Mouse (Mus musculus): ENCODE measurements around the gene Phf7. TPM values are rescaled to one million over a fixed set of nuclear protein-coding genes. Genes with fewer than 3 reads are reported as not detected.

Phf7 gene
- total RNA-seq, 2 experiments from 2014 or later: 6.8 to 8.6 TPM

DNA sequence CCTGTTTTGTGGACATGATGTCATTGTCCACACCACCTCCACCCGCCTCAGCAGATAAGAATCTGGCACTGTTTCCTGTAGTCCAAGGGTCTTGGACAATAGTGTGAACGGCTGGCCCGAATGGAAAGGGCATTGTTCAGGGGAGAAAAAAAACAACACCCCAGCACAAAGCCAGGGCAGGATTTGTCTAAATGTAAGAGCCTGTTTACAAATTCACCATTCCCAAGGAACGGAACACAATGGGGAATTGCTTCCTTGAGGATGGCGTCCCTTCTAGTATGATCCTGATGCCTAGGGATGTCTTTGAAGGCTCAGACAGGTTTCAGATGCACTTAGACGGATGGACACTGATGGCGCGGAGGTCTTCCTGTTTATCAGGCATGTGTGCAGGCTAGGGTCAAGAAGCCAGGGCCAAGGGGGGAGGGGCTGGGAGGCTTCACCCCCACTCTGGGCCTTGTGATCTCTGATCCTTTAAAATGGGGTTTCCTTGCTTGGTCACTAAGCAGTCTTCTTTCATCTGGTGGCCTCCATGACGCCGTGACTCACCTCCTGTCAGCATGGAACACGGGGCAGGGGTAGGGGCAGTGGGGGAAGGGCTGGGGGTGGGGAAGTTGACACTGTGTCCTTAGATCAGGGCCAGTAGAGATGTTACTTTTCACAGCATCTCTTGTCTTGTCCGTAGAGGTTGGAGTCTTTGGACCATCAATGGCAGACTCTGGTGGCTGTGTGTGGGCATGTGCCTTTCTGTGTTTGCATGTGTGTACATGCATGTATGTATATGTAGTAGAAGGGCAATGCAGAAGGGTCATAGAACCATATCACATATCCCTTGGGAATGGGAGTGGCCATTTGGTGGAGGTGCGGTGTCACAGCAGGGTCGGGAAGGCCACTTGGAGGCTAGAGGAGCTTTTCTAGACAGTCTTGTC lies 17.8 kb downstream of the Phf7 start:
- intact Hi-C loops (cut with DNase I): loop anchor here (1.0 kb wide), 1 partner anchor 18 kb away; no protein-coding TSS in a partner anchor
- peak; percentile 4 to 15 for DNase-seq

DNA sequence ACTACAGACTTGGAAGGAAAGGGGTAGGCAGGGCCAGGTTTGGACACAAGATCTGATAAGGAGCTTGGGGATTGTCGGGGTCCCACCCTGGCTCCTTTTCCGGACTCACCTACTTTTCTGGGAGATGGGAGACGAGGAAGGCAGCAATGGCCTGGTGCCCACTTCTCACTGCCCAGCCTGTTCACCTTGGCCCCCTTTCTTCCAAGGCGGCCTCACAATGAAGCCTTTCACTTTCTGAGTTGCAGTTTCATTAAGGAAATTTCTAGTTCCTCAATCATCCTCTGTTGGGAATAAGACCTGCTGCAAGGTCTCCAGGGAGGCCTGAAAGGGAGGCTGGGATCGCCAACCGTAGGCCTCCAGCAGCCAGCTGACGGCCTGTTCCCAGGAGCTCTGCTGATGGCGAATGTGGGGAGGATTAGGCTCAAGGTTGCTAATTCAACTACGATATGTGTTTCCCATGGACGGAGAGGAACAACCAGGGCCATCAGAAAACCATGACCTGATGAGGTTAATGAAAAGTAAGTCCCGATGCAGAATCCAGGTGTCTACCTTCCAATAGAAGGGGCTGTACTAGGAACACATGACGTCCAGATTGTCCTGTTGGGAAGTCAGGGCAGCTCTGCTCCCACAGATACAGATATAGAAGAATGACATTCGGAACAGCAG lies 18.6 kb downstream of the Phf7 start:
- DNase-seq: peak; percentile 16 to 25
- intact Hi-C loops (cut with DNase I): loop anchor here (1.0 kb wide), 1 partner anchor 17 kb away; no protein-coding TSS in a partner anchor

DNA sequence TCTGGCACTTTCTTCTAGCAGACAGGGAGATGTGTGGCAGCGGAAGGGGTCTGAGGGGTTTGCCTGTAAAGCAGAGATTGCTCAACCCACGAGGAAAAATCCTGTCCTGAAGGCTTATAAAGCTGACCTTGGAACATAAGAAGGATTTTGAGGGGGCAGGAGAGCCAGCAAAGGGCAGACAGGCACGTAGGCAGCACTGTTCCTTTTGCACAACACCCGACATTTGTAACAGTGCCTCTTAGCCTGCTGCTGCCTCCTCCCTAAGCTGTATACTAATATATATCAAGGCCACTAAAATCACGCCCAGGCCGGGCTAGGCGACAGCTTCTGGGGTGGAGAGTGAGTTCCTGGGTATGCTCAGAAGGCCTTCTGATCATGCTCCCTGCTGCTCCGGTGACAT lies 20.7 kb downstream of the Phf7 start:
- intact Hi-C loops (cut with DNase I): no loop called here
- DNase-seq: peak; percentile 1 to 10

DNA sequence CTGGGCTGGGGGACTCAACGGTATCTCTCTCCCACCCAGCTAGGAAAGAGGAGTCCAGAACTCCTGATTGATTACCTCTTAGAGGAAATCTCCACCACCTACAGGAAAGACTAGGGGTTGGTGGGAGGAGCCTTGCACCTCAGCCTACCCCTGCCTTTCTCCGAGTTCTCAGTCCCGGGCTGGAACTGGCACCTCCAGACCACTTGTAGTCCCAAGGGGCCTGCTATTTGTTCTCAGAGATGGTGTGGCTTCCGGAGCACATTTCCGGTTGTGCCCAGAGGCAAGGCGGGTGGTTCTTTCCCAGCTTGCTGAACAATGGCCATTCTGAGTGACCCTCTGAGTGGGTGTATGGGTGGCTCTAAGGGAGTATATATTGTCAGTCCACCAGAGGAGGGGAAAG lies 22.9 kb downstream of the Phf7 start:
- DNase-seq: peak; percentile 7 to 9
- intact Hi-C loops (cut with DNase I): no loop called here

DNA sequence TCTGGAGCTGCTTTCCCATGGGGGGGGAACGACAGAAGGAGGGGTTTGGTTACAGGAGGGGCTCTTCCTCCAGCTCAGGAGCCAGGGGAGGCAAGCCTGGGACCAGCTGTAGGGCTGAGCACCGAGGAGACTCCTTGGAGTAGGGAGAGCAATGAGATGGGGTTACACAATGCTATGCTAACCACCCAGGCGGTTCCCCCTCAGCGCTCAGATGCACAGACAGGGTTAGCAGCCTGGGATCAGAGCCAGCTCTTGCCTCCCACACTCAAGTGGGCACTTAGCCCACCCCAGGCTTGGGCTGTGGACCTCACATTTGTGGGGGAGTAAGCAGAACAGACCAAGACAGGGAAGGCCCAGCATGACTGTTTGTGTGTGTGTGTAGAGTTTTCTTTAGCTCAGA lies 24.1 kb downstream of the Phf7 start:
- DNase-seq: peak; percentile 14
- intact Hi-C loops (cut with DNase I): no loop called here

DNA sequence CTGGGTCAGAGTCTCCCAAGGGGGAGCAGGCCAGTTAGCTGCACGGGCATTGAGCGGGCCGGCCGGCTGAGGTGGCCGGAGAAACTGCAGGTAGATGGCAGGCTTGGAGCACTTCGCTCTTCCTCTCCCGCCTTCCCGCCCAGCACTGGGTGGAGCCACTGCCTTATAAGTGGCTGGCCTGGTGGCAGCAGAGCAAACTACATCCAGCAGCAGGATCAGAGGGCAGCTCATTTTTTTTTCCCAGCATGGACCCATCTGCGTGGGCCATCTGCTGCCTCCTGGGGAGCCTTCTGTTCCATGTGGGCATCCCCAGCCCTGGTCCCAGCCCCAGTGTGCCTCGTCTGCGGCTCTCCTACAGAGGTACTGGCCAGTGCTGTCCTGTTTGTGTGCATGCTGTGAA lies 33.5 kb downstream of the Phf7 start, which contains the start of gene Sema3g:
Gene Sema3g, plus strand, starts transcription at position 195 of the 400 bp plus-strand sequence.
- DNase-seq: no peak

DNA sequence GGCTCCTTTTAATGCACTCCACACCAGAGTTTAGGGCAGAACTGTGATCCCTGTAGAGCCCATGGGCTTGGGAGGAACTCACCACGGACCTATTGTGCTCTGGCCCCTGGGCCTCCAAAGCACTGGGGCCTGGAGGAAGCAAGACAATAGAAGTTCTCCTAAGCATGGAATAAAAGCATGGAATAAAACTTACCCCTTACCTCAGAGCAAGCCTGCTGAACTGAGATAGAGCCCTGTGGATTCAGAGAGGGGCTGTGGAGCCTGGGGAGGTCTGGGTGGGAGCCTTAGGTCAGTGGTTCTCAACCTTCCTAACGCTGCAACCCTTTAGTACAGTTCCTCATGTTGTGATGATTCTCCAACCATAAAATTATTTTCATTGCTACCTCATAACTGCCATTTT lies 34.3 kb downstream of the Phf7 start, which contains the start of gene Nisch:
Gene Nisch, minus strand, starts transcription at position 101 of the 400 bp plus-strand sequence.
- intact Hi-C loops (cut with DNase I): no loop called here
- DNase-seq: no peak

More for the DNA sequence above, 33.5 kb downstream of the Phf7 start, which contains the start of gene Sema3g:
- intact Hi-C loops (cut with DNase I): no loop called here

DNA sequence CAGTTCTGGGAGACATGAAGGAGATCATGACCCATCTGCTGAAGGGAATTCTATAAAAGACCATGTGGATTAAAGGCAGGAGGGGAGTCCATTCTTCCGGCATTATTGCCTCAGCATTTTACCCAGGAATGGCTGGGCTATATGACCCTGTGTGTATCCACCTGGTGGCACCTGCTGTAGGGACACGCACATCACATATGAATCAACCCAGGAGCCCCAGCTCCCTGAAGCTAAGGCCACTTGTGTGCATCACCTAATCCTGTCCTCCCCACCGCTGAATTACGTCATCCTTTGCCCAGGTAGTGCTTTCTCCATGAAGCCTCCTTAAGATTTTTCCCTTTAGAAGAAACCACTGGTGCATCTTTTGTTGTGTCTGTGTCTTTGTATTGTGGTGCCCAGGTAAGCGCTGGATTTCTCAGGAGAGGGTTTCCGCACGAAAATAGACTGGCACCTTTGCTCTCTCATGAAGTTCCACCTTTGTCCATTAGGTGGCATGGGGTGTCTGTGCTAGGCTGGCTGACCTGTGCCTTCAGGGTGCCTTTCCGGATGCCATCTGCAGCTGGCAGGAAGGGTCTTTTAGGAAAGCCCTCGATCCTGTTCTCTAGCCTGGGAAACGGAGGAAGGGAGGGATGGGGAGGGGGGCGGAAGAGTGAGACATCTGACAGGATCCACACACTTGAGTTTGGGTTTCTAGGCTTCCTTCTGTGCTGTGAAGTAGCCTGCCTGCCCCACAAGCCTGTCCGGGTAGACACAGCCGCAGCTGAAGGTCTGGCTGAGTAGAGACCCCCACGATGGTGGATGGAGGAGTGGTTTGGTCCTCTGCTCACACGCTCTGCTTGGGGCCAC lies 35.7 kb downstream of the Phf7 start:
- intact Hi-C loops (cut with DNase I): loop anchor here (1.0 kb wide), 1 partner anchor 18 kb away; no protein-coding TSS in a partner anchor

DNA sequence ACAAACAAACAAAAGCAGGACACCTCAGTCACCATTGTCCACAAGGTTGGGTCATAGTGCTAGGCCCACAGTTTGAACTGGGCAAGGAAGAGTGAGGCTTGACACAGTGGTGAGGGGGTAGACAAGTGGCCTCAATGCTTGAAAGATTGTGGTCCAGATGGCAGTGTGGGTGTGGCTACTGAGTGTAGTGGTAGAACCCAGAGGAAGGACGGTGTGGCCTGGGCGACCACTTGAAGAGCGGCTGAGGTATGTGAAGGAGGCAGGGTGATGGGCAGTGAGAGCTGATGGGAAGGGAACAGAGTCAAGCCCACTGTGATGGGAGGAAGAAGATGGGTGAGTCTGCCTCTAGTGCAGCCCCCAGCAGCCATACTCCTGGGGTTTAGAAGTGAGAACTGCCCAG lies 36.4 kb downstream of the Phf7 start:
- intact Hi-C loops (cut with DNase I): loop anchor here (1.0 kb wide), 1 partner anchor 19 kb away; no protein-coding TSS in a partner anchor
- DNase-seq: no peak

More for the DNA sequence above, 35.7 kb downstream of the Phf7 start:
- peak in 1 of 2 experiments; percentile 44 for DNase-seq

DNA sequence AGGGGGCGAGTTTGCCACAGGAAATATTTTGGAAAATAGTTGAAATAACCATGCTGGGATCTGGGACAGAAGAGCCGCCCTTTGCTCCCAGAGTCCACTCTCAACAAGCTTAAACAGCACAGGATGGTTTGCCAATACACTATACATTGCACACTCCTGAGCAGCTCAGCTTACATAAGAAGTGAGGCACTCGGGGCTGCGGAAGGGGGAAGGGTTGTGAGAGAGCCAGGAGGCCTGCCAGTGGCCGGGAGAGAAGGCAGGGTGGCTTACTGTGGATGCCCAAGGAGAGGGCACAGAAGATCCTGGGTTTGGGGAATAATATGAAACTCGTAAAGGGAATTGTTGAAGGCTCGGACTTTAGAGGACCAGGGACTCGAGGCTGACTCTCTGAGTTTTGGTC lies 37.2 kb downstream of the Phf7 start:
- intact Hi-C loops (cut with DNase I): no loop called here
- DNase-seq: no peak

DNA sequence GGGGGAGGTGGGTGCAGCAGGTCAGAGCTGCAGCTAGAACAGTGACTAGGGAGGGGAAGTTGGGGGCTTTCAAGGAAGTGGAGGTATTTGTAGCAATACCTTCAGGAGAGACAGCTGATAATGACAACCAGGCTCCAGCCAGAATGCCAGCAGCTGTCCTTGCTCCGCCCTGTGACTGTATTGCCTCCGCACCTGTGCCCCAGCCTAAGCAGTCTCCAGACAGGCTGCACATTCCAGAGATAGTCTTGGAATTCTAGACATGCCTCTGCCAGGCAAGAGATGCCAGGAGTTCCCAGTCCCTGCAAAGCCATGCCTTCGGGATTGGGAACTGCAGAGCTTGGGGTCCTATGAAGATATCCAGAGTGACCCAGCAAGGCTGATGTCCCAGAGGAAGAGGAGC lies 38.6 kb downstream of the Phf7 start:
- no peak for DNase-seq
- intact Hi-C loops (cut with DNase I): no loop called here

DNA sequence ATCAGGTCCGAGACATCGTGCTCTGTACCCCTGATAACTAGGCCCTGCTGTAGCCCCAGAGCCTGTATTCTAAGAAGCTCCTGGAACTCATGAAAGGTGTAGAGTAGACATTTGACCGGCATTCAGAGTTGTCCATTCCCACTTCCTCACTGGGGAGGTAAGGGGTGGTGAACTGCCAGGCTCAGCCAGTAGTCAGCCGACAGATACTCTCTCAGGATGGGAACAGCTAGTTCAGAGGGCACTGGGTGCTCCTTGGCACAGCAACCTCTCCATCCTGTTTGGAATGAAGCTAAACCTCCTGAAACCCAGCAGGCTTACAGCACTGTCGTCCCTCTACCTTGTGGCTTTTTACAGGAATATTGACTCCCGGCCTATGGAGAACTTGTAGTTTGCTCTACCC lies 39.3 kb downstream of the Phf7 start:
- intact Hi-C loops (cut with DNase I): no loop called here
- DNase-seq: no peak

DNA sequence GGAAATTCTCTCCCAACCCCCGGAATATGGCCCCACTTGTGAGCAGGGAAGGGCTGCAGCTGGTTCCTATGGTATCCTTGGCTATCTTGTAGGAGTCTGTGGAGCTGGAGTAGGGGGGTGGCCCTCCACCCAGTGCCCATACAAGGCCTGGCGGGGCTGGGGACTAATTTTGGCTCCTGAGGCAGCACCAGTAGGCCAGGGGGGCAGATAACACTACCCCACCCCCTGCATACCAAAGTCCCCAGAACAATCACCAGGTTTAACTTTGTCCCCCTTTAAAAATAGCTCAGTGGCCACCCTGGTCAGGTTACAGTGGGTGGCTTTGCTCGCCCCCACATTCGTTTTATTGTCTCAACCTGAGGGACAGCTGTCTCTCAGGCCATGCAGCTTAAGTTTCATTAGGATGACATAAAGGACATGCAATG lies 42.0 kb downstream of the Phf7 start:
- intact Hi-C loops (cut with DNase I): no loop called here
- no peak for DNase-seq

DNA sequence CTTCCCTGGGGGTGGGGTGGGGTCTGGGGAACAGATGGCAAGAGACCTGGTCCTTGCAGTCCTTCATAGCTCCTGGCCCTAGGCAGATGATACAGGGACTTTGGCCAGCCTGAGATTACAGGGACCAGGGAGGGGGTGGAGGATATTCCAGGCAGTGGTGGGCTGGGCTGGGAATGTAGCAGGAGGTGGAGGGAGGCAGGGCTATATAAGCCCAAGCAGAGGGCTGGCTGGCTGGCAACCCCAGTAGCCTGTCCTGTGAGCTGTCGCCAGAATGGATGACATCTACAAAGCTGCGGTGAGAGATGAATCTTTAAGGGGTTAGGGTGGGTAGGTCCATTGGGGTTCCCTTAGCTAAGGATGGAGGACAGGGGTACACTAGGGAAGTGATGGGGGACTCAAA lies 43.0 kb downstream of the Phf7 start, which contains the start of gene Tnnc1:
Gene Tnnc1, plus strand, starts transcription at position 229 of the 400 bp plus-strand sequence.
- intact Hi-C loops (cut with DNase I): no loop called here
- no peak for DNase-seq

DNA sequence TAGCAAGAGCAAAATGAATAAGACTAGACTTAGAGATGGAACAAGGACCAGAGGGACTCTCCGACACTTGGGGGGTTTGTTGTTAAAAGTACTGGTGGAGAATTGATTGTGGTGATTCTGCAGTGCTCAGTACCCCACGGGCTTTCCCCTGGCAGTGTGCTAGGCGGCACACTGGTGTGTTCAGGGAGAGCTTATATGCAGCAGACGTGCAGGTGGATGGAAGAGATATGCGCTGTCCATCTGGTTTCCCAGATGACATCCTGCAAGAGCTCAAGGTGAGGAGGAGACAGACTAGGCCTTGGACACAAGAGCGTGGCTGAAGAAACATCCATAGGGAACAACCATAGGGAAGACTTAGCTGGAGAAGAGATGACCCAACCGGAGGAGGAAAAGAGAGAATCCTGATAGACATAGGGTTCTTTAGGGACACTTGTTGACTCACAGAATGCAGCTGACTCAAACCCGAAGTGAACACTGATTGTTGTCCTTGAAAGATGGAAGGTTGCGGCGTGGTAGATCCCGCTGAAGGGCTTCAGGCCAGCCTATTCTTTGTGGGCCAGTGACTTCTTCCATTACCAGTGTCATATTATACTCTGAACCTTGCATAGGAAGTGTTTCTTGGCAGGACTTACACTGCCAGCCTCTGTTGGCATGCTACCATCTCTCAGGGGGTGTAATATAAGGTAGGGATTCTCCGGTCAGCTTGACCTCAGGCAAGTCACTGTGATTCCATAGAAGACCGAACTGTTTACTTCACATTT lies 43.9 kb downstream of the Phf7 start:
- DNase-seq: no peak
- intact Hi-C loops (cut with DNase I): no loop called here

DNA sequence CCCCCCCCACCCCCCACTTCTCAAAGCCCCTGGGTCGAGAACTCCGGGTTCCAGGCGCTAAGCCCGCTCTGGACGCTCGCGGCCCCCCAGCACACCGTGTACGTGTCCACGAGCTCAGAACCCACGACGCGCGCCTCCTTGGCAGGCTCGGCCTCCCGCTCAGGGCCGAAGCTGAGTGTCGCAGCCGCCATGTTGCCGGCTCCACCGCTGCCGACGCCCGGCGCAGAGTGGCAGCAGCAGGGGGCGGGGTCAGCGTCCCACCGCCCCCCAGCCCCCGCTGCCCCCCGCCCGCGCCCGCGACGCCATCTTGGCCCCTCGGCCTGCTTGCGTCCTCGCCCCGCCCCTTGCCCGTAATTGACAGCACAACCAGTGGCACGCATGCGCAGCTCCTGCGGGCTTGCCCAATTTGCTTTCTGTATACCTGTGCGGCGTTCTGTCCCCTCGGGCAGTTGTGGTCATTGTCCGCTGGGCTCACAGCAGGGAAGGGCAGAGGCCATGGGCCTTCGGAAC lies 44.6 kb downstream of the Phf7 start:
- intact Hi-C loops (cut with DNase I): no loop called here

DNA sequence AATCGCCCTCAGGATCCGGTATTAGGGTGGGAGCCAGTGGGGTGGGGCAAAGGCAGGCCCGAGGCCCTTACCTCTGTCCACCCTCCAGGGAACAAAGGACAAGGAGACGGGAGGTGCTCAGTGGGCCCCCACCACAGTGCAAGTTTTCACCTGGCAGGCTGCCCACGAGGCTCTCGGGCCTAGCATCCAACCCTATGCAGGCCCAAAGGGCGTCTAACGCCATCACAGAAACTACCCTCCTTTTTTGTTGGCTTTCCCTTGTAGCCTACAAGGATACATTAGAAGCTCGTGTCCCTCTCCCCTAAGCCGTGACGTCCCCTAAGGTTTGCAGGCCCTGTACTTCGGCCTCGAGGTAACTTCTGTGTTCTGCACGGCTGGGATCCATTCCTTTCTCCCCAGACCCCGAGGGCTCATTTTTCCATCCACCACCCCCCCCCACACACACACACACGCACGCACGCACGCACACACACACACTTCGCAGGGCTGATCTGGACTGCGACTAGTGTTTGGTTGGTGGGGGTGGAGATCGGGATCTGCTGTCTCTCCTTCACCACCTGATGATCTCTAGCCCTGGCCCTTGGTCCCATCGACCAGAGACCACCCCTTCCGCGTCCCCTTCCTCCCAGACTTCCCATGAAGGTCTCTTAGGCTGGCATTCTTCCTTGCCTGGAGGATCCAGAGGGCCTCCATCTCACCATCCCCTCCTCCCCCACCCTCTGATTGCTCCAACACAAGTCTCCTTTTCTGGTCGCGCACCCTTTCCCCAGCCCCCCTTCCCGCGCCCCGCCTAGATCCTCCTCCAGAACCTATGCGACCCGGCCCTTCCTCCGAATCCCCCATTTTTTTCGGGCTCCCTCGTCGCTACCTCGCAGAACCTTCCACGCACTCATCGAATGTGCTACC lies 45.3 kb downstream of the Phf7 start:
- peak; percentile 35 to 50 for DNase-seq
- intact Hi-C loops (cut with DNase I): no loop called here

More for the DNA sequence above, 44.6 kb downstream of the Phf7 start:
- peak; percentile 91 to 96 for DNase-seq

DNA sequence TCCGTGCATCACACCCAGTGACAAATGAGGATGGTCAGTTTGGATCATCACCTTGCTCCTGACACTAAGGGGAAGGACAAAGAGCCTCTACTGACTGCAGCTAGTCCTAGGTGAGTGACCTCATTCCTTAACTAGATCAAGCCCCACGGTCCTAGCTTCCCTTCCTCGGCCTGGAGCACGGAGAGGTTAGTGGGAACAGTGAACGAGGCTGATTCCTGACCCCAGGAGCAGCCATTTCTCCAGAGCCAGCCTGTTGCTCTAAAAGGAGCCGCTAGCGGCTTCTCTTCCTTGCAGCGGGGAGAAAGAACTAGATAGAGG lies 45.9 kb downstream of the Phf7 start:
- no peak for DNase-seq
- intact Hi-C loops (cut with DNase I): no loop called here

Data from gastrocnemius, postnatal 36 days (tissue).